Mouse (Mus musculus) lung, adult 2 months (tissue): ENCODE data around the gene Rab5c. TPM values are rescaled to one million over a fixed set of nuclear protein-coding genes. Genes with fewer than 3 reads are reported as not detected.
A peak's percentile ranks its signal among the peaks of the same experiment; 100 is the strongest.

Source experiments
- DNase-seq: peaks from one replicate; pipeline ENCODE4 v3.0.0; 2022
- H3K4me1 ChIP-seq: fragments of 200-500 bp; 2 replicates; pipeline ENCODE4 v1.6.1; 2011; ENCODE audit warnings: low read length; ENCODE audit not compliant: control insufficient read depth, insufficient read depth
- H3K4me3 ChIP-seq: fragments of 200-500 bp; replicated peaks from 2 replicates; pipeline ENCODE3; 2011; ENCODE audit warnings: low read depth, mild to moderate bottlenecking, control low read depth, low read length; ENCODE audit errors: extremely low read depth
- CTCF ChIP-seq: fragments of 200-500 bp; IDR thresholded peaks from 2 replicates; pipeline ENCODE4 v1.5.1; 2011; ENCODE audit warnings: mild to moderate bottlenecking, low read length, control low read depth; ENCODE audit not compliant: insufficient read depth
- POLR2A ChIP-seq: fragments of 200-500 bp; IDR thresholded peaks from 2 replicates; pipeline ENCODE4 v1.6.1; 2011; ENCODE audit warnings: low read depth, mild to moderate bottlenecking, control low read depth, low read length, borderline replicate concordance; ENCODE audit errors: extremely low read depth
- WGBS: fragments of 180-500 bp; shearing (Covaris S2); methylation state at CpG from one replicate; pipeline ENCODE4 v1.1.7; 2018; 5-methylcytosine and 5-hydroxymethylcytosine counted together
- polyA plus RNA-seq: library from polyadenylated mRNA; depleted of rRNA; stranded (reverse); fragments of >200 nt; gene quantifications from 2 replicates; pipeline ENCODE4 v1.2.3, GENCODE M21; 2012; rRNA removed

Rab5c gene
- 235 and 252 TPM in 2 replicates for polyA plus RNA-seq

DNA sequence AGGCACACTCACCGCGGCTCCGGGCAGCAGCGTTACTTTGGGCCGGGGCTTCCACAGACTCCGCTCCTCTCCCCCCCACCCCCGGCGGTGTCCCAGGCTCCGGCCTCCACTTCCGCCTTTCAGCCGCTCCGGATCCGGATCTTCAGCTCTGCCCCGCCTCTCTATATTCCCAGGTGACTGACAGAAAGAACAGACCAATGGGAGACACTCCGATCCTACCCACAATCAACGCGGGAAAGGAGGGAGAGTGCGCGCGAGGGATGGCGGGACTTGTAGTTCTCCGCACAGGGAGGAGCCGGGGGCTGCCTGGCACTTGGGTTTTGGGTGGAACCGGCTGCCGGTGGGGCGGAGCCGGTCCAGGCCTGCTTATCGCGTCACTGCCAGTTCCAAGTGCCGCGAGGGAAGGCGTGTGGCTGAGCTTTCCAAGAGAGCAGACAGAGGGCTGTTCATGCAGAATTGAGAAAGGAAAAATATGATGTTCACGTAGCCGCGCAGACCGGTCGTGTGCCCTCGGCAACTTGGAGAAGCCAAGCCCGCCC lies at the start of gene Rab5c:
Gene Rab5c, minus strand, starts transcription at position 150 of the 539 bp plus-strand sequence.
- peak; percentile 98 for DNase-seq
- peak within 1 kb of the TSS; percentile 98 for H3K4me3 ChIP-seq
- under 1% methylated on average over 39 of the region's 39 CpGs for WGBS
- TF ChIP-seq CTCF (no peak), POLR2A (peak; percentile 61; the same call in 1 of the 2 replicates)
- H3K4me1 ChIP-seq = peaks cover 18% of the 10 kb centered on the region

DNA sequence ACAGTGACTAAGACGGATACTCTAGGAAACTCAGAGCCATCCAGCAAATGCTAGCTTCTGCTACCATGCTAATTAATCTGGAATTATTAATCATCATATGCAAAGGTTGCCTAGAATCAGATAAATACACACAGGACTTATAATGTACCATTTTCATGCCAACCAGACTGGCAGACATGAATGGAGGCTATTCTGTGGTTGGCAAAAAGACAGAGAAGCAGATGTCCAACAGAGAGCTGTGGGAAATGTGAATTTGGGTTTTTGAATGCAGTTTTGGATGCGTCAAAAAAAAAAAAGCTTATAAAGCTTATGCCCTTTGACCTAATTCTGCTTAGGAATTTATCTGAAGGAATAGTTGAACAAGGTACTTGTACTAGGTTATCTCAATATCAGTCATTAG lies 47.8 kb upstream of the Rab5c start:
- DNase-seq = no peak
- peaks cover 2% of the 10 kb centered on the region; the same call in 1 of the 2 replicates for H3K4me1 ChIP-seq
- WGBS = 89% methylated on average over 2 of the region's 2 CpGs
- no peak overlapping the region for H3K4me3 ChIP-seq
- no peak for TF ChIP-seq CTCF
- no peak for TF ChIP-seq POLR2A

- DNase-seq = no peak
- 81% methylated on average over 8 of the region's 8 CpGs for WGBS
- TF ChIP-seq CTCF (no peak), POLR2A (no peak)
- Histone ChIP-seq H3K4me1 (peaks cover 2% of the 10 kb centered on the region; the same call in 1 of the 2 replicates), H3K4me3 (no peak overlapping the region)
Measured at GRCm38 (mm10) chr11:100784286-100784685, 46.3 kb upstream of the Rab5c start.

- 80% methylated on average over 13 of the region's 13 CpGs for WGBS
- peaks cover 2% of the 10 kb centered on the region; the same call in 1 of the 2 replicates for H3K4me1 ChIP-seq
- TF ChIP-seq CTCF (no peak), POLR2A (no peak)
- H3K4me3 ChIP-seq = no peak overlapping the region
- peak; percentile 13 for DNase-seq
Measured at GRCm38 (mm10) chr11:100782568-100782967, 44.6 kb upstream of the Rab5c start.

DNA sequence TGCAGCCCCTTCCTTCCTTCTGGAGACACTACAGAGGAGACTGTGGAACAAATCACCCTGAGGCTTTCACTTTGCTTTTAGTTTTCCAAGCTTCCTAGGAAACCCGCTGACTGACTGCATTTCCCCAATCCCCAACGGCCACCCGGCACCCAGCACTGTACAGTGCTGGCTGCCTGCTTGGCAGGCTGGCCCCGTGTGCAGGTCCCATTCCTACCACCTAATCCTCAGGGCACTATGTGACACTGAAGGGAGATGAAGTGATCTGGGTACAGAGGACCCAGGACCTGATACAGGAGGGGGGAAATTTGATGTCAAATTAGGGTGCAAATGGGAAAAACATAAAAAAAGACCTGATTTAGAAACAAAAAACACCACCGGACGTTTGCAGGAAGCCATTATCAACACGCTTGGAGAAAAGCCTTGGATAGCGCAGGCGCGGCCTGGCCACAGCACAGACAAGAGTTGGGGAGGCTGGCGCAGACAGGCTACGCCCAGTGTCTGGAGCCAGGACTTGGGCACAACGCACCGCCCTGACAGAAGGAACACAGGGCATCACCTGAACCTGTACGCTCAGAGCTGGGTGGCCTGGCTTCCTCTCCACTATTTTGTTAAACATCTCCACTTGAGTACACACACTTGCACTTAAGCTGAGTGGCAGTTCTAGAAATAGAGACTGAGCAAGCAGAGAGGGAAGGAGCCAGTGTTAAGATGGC lies 43.9 kb upstream of the Rab5c start:
- H3K4me3 ChIP-seq = no peak overlapping the region
- peaks cover 2% of the 10 kb centered on the region; the same call in 1 of the 2 replicates for H3K4me1 ChIP-seq
- WGBS = 76% methylated on average over 15 of the region's 15 CpGs
- TF ChIP-seq POLR2A (no peak; the same call in 1 of the 2 replicates), CTCF (no peak)
- DNase-seq = peak; percentile 25

- H3K4me1 ChIP-seq = peaks cover 2% of the 10 kb centered on the region; the same call in 1 of the 2 replicates
- no peak for TF ChIP-seq CTCF
- TF ChIP-seq POLR2A = no peak
- WGBS = 81% methylated on average over 8 of the region's 8 CpGs
- H3K4me3 ChIP-seq = no peak overlapping the region
- DNase-seq = no peak
Measured at GRCm38 (mm10) chr11:100780247-100780646, 42.2 kb upstream of the Rab5c start.

GRCm38 (mm10) chr11:100778069-100778468 lies 40.1 kb upstream of the Rab5c start:
- H3K4me3 ChIP-seq = no peak overlapping the region
- H3K4me1 ChIP-seq = peaks cover 2% of the 10 kb centered on the region; the same call in 1 of the 2 replicates
- DNase-seq = no peak
- 79% methylated on average over 3 of the region's 3 CpGs for WGBS
- TF ChIP-seq POLR2A (no peak), CTCF (no peak)

GRCm38 (mm10) chr11:100775921-100776320 lies 37.9 kb upstream of the Rab5c start:
- 72% methylated on average over 10 of the region's 10 CpGs for WGBS
- no peak overlapping the region for H3K4me3 ChIP-seq
- H3K4me1 ChIP-seq = no peaks in the 10 kb centered on the region
- TF ChIP-seq CTCF (no peak), POLR2A (no peak)
- DNase-seq = no peak

DNA sequence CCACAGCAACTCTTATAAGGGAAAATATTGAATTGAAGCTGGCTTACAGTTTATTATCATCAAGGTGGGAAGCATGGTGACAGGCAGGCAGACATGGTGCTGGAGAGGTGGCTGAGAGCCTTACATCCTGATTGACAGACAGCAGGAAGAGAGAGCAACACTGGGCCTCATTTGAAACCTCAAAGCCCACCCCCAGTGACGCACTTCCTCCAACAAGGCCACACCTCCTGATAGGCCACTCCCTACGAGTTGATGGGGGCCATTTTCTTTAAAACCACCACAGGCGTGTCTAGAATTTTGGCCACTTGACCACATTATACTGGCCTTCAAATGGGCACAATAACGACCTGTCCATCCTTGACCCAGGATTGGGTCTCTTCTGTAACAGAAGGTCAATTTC lies 36.2 kb upstream of the Rab5c start:
- 77% methylated on average over 4 of the region's 4 CpGs for WGBS

More for the DNA sequence above, 36.2 kb upstream of the Rab5c start:
- TF ChIP-seq POLR2A (no peak), CTCF (no peak)
- no peak for DNase-seq
- Histone ChIP-seq H3K4me1 (peaks cover 4% of the 10 kb centered on the region; the same call in 1 of the 2 replicates), H3K4me3 (no peak overlapping the region)
